Mouse (Mus musculus): ENCODE measurements around the gene Cldn15.
"Not testable (repeated sequence)": the region's sequence is repeated elsewhere in the genome, so short reads cannot be mapped to it uniquely, and the experiment has no call there.

Cldn15 gene

DNA sequence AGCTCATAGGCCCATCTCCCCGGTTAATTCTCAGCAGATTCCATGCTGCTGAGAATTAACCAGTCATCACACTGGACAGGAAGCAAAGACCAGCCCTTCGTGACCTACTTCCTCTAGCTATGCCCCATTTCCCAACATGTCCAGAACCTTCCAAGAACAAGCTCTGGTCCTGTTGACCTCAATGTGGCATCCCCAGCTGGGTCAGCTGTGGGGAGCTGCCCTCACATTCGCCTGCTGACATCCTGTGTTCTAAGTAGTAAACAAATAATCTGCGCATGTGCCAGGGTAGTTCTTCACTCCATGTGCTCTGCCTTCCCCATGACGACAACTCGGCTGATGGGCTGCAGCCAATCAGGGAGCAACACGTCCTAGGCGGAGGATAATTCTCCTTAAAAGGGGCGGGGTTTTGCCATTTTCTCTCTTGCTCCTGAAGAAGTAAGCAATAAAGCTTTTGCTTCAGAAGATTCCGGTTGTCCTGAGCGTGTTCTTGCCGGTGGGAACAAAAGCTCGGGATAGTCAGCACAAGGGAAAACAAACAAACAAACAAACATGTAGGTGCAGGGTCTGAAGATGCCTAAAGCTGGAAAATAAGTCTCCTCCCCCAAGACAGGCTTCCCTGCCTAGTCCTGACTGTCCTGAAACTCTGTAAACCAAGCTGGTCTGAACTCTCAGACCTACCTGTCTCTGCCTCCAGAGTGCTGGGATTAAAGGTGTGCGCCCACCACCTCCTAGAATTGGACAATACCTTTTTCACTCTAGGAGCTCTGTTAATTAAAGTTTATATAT is 16.7 kb upstream of the Cldn15 start:
- not testable (repeated sequence) for DNase-seq (ENCODE audit: low spot score)

GRCm38 (mm10) chr5:136950521-136950920 is 15.9 kb upstream of the Cldn15 start:
- no peak for DNase-seq (ENCODE audit: low spot score)

GRCm38 (mm10) chr5:136952153-136952552 is 14.3 kb upstream of the Cldn15 start:
- DNase-seq (ENCODE audit: low spot score), result no peak

GRCm38 (mm10) chr5:136953015-136953414 is 13.4 kb upstream of the Cldn15 start, which contains the start of gene Fis1:
TSS of gene Fis1 (plus strand) at chr5:136953275.
- DNase-seq (ENCODE audit: low spot score), result peak; percentile 98

- no peak for DNase-seq (ENCODE audit: low spot score)
Observed at GRCm38 (mm10) chr5:136953440-136953951, 12.9 kb upstream of the Cldn15 start.

GRCm38 (mm10) chr5:136955622-136956021 is 10.8 kb upstream of the Cldn15 start:
- no peak for DNase-seq (ENCODE audit: low spot score)

DNA sequence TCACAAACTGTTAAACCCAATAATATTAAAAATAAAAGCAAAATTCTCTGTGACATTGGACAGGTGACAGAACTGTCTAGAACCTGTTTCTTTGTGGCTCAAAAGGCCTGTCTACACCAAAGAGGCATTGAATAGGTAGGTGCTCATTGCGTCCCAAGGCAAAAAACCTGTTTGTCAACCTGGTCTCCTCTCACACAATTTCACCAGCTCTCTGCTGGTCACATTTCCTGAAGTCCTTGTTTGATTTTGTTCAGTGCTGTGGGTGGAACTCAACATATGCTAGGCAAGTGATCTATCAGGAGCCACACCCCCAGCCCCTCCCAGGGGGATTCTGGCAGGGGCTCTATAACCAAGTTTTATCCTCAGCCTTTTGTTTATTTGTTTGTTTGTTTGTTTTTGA is 9.2 kb upstream of the Cldn15 start:
- no peak for DNase-seq (ENCODE audit: low spot score)

- peak; percentile 57 for DNase-seq (ENCODE audit: low spot score)
Observed at GRCm38 (mm10) chr5:136958991-136959605, 7.3 kb upstream of the Cldn15 start.

DNA sequence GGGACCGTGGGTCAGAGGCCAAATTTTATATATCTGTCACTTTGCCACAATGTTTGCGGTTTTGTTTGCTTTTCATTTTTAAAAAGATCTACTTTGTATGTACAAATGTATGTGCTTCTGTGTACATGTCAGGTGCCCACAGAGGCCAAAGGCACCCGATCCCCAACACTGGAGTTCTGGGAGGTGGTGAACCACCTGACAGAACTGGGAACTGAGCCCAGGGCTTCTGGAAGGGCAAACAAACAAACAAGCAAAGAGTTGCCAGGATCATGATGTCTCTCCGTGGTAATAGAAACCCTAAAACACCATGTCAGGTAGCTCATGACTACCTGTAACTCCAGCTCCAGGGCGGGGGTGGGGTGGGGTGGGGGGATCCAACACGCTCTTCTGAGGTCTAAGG is 6.4 kb upstream of the Cldn15 start:
- DNase-seq (ENCODE audit: low spot score), result no peak

DNA sequence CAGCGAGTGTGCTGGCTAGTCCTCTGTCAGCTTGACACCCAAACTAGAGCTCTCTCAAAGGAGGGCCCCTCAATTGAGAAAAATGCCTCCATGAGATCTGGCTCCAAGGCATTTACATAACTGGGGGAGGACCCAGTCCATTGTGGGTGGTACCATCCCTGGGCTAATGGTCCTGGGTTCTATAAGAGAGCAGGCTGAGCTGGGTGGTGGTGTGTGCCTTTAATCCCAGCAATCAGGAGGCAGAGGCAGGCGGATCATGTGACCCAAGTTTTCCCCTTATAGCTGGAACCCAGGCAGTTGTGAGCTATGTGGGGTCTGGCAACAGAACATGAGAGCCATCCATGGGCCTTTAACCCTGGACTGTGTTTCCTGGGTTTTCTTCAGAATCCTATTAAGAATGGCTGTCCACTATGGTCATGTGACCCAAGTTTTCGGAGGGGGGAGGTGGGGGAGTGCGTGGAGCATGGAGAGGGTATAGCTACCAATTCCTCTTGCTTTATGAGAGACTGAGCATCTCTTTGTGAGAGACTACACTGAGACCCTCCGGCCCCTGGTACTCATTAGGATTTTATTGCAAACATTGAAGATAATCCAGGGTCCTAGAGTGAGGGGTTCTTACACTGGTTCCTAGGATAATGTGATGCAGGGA is 5.0 kb upstream of the Cldn15 start:
- DNase-seq (ENCODE audit: low spot score), result no peak

GRCm38 (mm10) chr5:136961983-136962461 is 4.4 kb upstream of the Cldn15 start:
- peak; percentile 96 for DNase-seq (ENCODE audit: low spot score)

DNA sequence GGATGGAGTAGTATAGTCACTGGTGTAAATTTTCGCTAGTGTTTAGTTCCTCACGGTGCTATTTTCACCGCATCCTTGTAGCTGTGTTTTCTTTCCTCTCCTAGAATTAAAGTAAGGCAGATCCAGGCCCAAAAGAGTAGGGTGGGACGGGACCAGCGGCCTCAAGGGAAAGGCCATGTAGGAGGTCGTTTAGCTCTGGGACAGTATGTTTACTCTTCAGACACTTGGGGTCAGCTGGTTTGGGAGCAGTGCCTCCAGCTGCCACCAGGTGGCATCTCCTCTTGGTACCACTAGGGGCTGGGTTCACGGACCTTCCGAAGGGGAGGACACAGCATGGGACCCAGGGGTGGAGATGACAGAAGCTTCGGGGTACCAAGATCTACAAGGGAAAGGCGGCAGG is 3.9 kb upstream of the Cldn15 start:
- DNase-seq (ENCODE audit: low spot score), result peak; percentile 82

GRCm38 (mm10) chr5:136962966-136963540 is 3.4 kb upstream of the Cldn15 start:
- no peak for DNase-seq (ENCODE audit: low spot score)

GRCm38 (mm10) chr5:136965210-136965609 is 1.2 kb upstream of the Cldn15 start:
- no peak for DNase-seq (ENCODE audit: low spot score)

DNA sequence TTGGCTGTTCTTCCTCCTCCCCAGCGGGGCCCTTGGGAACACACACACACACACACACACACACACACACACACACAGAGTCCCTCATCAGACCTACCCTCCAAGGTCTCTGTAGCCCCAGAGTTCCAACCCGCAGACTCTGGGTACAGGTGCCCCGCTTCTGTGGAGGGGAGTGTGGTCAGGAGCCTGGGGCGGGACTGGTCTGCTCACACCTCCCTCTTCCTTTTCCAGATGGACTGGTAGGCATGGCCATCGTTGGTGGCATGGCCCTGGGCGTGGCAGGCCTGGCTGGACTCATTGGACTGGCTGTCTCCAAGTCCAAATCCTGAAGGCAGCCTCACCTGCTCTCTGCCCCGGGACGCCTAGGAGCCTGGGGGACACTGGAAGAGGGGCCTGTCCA is 730 bp upstream of the Cldn15 start:
- DNase-seq (ENCODE audit: low spot score), result no peak

- no peak for DNase-seq (ENCODE audit: low spot score)
Observed at GRCm38 (mm10) chr5:136966861-136967455, 542 bp downstream of the Cldn15 start.

- peak; percentile 31 for DNase-seq (ENCODE audit: low spot score)
Observed at GRCm38 (mm10) chr5:136967592-136967991, 1.2 kb downstream of the Cldn15 start.

GRCm38 (mm10) chr5:136970703-136971102 is 4.3 kb downstream of the Cldn15 start:
- DNase-seq (ENCODE audit: low spot score), result peak; percentile 36

GRCm38 (mm10) chr5:136973670-136974069 is 7.3 kb downstream of the Cldn15 start:
- DNase-seq (ENCODE audit: low spot score), result no peak

GRCm38 (mm10) chr5:136977769-136978168 is 11.4 kb downstream of the Cldn15 start:
- DNase-seq (ENCODE audit: low spot score), result no peak

- DNase-seq (ENCODE audit: low spot score), result no peak
Observed at GRCm38 (mm10) chr5:136979762-136980161, 13.3 kb downstream of the Cldn15 start.

DNA sequence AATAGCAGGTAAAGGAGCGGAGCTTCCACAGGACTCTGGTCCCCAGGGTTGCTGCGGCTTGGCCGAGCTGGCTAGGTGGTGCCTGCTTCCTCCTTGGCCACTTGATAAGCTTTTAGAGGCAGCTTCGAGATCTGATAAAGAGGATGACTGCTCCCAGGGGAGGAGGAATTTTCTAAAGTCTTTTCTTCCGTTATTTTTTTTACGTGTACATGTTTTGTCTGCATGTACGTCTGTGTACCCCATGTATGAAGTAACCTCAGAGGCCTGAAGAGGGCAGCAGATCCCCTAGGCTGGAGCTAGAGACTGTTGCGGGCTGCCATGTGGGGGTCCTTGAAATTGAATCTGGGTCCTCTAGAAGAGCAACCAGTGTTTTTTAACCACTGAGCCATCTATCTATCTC is 14.6 kb downstream of the Cldn15 start:
- no peak for DNase-seq (ENCODE audit: low spot score)
